Mouse (Mus musculus): ENCODE measurements around the gene Ifnab.

Ifnab gene

DNA sequence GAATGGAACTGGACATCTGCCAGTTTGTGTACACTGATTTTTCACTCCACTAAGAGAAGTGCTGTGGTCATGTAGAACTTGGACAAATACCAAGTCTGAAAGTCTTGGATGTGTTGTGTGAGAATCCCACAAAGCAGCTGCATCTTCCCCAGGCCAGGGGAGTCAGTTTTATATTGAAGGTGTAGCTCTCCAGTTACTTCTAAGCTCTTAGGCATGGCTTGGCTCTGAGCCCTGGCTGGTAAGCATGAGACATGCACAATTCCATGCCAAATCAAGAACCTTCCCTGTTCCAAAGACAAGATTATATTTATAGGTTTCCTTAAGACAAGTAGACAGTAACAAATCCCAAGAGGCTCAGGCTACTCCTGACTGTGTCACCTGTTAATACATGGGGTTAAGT, 23.9 kb upstream of the Ifnab start:
- peaks cover 14% of the 10 kb centered on the region for H3K36me3 ChIP-seq (ENCODE audit: insufficient read depth, low read length)
- TF ChIP-seq CTCF (conservative IDR thresholded peaks at IDR 0.05; ENCODE audit: low read length) = no peak
- TF ChIP-seq POU5F1 (IDR thresholded peaks at IDR 0.05; ENCODE audit: borderline replicate concordance, low read length) = no peak
- no peak for TF ChIP-seq NANOG (IDR thresholded peaks at IDR 0.05; ENCODE audit: borderline replicate concordance, low read length)
- H3K9me3 ChIP-seq (ENCODE audit: low read length) = peaks cover 24% of the 10 kb centered on the region
- H3K4me1 ChIP-seq (replicated peaks; ENCODE audit: low read depth, low read length) = no peaks in the 10 kb centered on the region
- H3K4me3 ChIP-seq (replicated peaks; ENCODE audit: low read length) = no peak overlapping the region
- no peaks in the 10 kb centered on the region for H3K27me3 ChIP-seq (ENCODE audit: insufficient read depth, low read length)

DNA sequence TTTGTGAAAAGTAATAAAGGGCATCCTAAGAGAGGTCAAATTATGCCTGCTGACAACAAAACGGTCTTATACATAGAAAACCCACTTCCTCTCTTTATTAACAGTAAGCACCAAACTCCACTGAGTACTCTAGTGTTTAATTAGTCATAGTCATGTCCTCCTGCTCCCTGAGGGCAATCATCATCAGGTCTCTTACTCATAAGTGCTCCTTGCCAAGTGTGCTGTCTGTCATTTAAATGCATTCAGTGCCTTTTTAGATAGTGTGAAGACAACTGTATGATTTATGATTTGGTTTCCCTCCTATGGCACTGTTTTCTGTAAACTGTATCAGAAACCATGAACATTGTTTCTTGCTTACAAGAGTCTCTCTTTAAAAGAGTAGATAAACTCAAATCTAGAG, 23.1 kb upstream of the Ifnab start:
- Histone ChIP-seq H3K4me3 (replicated peaks; ENCODE audit: low read length) (no peak overlapping the region), H3K4me1 (replicated peaks; ENCODE audit: low read depth, low read length) (no peaks in the 10 kb centered on the region), H3K9me3 (ENCODE audit: low read length) (peaks cover 18% of the 10 kb centered on the region), H3K27me3 (ENCODE audit: insufficient read depth, low read length) (no peaks in the 10 kb centered on the region), H3K36me3 (ENCODE audit: insufficient read depth, low read length) (peaks cover 12% of the 10 kb centered on the region)
- TF ChIP-seq NANOG (IDR thresholded peaks at IDR 0.05; ENCODE audit: borderline replicate concordance, low read length) (no peak), POU5F1 (IDR thresholded peaks at IDR 0.05; ENCODE audit: borderline replicate concordance, low read length) (no peak), CTCF (conservative IDR thresholded peaks at IDR 0.05; ENCODE audit: low read length) (no peak)

DNA sequence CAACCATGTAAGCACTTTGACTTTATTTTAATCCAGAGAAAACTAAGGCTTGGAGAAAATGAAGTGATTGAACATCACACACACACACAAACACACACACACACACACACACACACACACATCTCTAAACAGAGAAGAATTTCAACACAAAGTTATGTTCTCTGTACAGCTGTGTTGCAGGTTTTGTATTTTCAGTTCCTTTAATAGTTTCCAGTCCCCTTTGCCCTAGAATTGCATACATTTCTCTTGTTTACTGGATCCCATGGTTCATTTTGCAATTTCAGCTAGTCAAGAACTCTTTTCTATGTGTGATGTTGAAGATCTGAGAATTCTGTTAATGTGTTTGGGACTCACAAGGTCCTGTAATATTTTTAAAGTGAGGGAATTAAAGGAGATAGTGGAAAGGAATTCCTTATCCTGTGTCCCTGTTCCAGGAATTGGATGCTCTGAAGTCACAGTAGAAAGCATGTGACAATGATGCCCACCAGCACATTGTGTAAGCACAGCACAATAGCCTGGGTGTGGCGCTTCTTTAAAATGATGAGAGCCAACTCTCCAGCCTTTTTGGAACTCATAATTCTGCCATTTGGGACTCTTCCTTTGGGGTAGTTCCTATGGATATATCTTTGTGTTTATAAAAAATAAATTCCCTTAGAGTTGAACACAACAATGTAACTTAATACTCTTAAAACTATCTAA, 16.1 kb upstream of the Ifnab start:
- no peaks in the 10 kb centered on the region for H3K9me3 ChIP-seq (ENCODE audit: low read length)
- H3K4me3 ChIP-seq (replicated peaks; ENCODE audit: low read length) = no peak overlapping the region
- no peak for TF ChIP-seq NANOG (IDR thresholded peaks at IDR 0.05; ENCODE audit: borderline replicate concordance, low read length)
- no peak for TF ChIP-seq CTCF (conservative IDR thresholded peaks at IDR 0.05; ENCODE audit: low read length)
- no peak for TF ChIP-seq POU5F1 (IDR thresholded peaks at IDR 0.05; ENCODE audit: borderline replicate concordance, low read length)
- no peaks in the 10 kb centered on the region for H3K27me3 ChIP-seq (ENCODE audit: insufficient read depth, low read length)
- no peaks in the 10 kb centered on the region for H3K36me3 ChIP-seq (ENCODE audit: insufficient read depth, low read length)
- H3K4me1 ChIP-seq (replicated peaks; ENCODE audit: low read depth, low read length) = peaks cover 8% of the 10 kb centered on the region; the same call in 1 of the 2 replicates

DNA sequence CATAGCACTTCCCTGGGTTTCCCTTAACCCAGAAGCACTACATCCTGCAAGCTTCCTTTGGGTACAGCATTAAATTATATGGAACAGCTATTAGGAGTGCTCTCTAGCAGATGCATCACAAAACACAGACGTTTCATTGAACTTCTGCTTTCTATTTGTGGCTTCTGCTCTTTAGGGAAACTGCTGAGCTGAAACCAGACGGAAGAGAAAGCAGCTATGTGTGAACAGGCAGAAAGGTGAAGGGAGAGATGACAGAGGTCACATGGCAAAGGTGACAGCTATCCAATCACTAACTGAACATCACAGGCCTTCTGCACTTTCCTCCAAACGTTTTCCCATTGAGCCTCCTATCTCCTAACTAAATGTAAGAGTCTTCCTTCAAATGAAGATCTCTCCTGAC, 14.8 kb upstream of the Ifnab start:
- H3K27me3 ChIP-seq (ENCODE audit: insufficient read depth, low read length) = no peaks in the 10 kb centered on the region
- no peaks in the 10 kb centered on the region for H3K36me3 ChIP-seq (ENCODE audit: insufficient read depth, low read length)
- peaks cover 8% of the 10 kb centered on the region; the same call in 1 of the 2 replicates for H3K4me1 ChIP-seq (replicated peaks; ENCODE audit: low read depth, low read length)
- no peak overlapping the region for H3K4me3 ChIP-seq (replicated peaks; ENCODE audit: low read length)
- TF ChIP-seq POU5F1 (IDR thresholded peaks at IDR 0.05; ENCODE audit: borderline replicate concordance, low read length) (no peak), CTCF (conservative IDR thresholded peaks at IDR 0.05; ENCODE audit: low read length) (no peak), NANOG (IDR thresholded peaks at IDR 0.05; ENCODE audit: borderline replicate concordance, low read length) (no peak)
- H3K9me3 ChIP-seq (ENCODE audit: low read length) = no peaks in the 10 kb centered on the region

DNA sequence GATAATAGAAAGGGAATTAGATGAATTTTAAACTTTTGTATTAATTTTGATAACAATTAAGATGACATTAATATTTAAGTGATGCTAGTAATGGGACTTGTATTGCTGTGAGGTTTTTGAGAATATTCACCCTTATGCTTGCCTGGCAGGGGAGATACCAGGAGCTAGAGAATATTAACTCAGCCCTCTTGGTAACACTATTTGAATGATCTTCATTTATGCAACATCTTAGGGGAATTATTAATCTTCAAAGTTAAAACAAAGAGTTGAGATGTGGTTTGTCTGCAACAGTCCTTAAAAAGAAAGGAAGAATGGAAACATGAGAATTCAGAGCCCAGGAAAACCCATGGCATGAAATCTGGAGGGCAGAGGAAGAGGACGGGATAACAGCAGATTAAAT, 8.1 kb upstream of the Ifnab start:
- Histone ChIP-seq H3K27me3 (ENCODE audit: insufficient read depth, low read length) (no peaks in the 10 kb centered on the region), H3K9me3 (ENCODE audit: low read length) (no peaks in the 10 kb centered on the region), H3K4me3 (replicated peaks; ENCODE audit: low read length) (no peak overlapping the region), H3K36me3 (ENCODE audit: insufficient read depth, low read length) (no peaks in the 10 kb centered on the region), H3K4me1 (replicated peaks; ENCODE audit: low read depth, low read length) (peaks cover 5% of the 10 kb centered on the region; the same call in 1 of the 2 replicates)
- TF ChIP-seq POU5F1 (IDR thresholded peaks at IDR 0.05; ENCODE audit: borderline replicate concordance, low read length) (no peak), NANOG (IDR thresholded peaks at IDR 0.05; ENCODE audit: borderline replicate concordance, low read length) (no peak), CTCF (conservative IDR thresholded peaks at IDR 0.05; ENCODE audit: low read length) (no peak)

DNA sequence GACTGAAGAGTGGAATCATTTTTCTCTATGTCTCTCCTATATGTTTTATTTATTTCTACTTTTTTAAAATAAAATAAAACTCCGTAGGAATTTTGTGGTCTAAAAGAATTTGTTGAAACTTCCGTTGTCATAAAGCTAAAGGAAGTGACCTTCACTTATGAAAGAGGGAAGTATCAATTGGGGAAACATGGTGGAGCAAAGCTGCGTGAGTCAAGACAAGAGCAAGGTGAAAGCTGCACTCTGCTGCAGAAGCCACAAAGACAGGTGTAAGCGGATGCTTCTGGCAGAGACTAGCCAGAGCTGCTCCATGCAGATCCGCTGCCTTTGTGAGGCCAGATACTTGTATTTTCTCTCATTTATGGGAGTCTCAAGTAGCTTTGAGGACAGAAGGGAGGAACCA, 7.6 kb upstream of the Ifnab start:
- Histone ChIP-seq H3K4me3 (replicated peaks; ENCODE audit: low read length) (no peak overlapping the region), H3K9me3 (ENCODE audit: low read length) (no peaks in the 10 kb centered on the region), H3K27me3 (ENCODE audit: insufficient read depth, low read length) (no peaks in the 10 kb centered on the region), H3K36me3 (ENCODE audit: insufficient read depth, low read length) (no peaks in the 10 kb centered on the region), H3K4me1 (replicated peaks; ENCODE audit: low read depth, low read length) (peaks cover 5% of the 10 kb centered on the region; the same call in 1 of the 2 replicates)
- TF ChIP-seq POU5F1 (IDR thresholded peaks at IDR 0.05; ENCODE audit: borderline replicate concordance, low read length) (no peak), CTCF (conservative IDR thresholded peaks at IDR 0.05; ENCODE audit: low read length) (no peak), NANOG (IDR thresholded peaks at IDR 0.05; ENCODE audit: borderline replicate concordance, low read length) (no peak)

DNA sequence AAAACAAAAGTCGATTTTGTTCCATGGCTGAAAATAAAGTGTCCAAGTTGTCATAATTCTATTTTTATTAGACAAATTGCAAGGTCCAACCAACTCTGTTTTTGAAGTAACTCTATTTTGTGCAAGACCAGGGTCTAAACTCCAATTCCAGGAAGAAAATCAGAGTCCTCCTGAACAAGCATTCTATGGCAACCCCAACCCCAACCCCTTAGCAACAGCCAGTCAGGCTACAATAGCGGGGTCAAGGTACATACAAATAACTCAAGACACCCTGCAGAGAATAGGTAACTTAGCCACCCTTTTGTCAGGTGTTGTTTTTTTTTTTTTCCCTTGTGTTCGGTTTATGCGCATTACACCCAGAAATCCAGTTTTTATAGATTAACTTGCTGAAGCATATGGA, 6.6 kb upstream of the Ifnab start:
- H3K27me3 ChIP-seq (ENCODE audit: insufficient read depth, low read length) = no peaks in the 10 kb centered on the region
- H3K4me1 ChIP-seq (replicated peaks; ENCODE audit: low read depth, low read length) = peaks cover 5% of the 10 kb centered on the region; the same call in 1 of the 2 replicates
- H3K36me3 ChIP-seq (ENCODE audit: insufficient read depth, low read length) = no peaks in the 10 kb centered on the region
- H3K9me3 ChIP-seq (ENCODE audit: low read length) = no peaks in the 10 kb centered on the region
- TF ChIP-seq POU5F1 (IDR thresholded peaks at IDR 0.05; ENCODE audit: borderline replicate concordance, low read length) (no peak), NANOG (IDR thresholded peaks at IDR 0.05; ENCODE audit: borderline replicate concordance, low read length) (no peak), CTCF (conservative IDR thresholded peaks at IDR 0.05; ENCODE audit: low read length) (no peak)
- H3K4me3 ChIP-seq (replicated peaks; ENCODE audit: low read length) = no peak overlapping the region

DNA sequence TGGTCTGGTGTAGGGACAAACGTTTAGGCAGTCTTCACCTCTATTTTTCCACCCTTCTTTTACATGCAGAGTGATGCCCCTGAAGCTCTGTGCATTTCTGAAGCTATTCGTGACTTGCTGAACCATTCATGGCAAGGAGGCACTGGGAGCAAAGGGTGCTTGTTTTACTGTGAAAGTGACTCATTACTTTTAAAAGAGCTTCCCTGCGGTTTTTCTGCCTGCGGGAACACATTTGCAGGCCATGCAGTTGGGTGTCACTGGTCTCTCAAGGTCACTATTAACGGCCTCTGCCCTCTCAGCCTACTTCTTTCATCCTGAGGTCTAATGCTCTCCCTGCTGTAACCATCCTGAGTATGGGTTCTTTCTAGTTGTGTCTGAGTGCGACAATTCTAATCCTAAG, 5.9 kb upstream of the Ifnab start:
- Histone ChIP-seq H3K4me3 (replicated peaks; ENCODE audit: low read length) (no peak overlapping the region), H3K27me3 (ENCODE audit: insufficient read depth, low read length) (no peaks in the 10 kb centered on the region), H3K9me3 (ENCODE audit: low read length) (no peaks in the 10 kb centered on the region), H3K36me3 (ENCODE audit: insufficient read depth, low read length) (no peaks in the 10 kb centered on the region), H3K4me1 (replicated peaks; ENCODE audit: low read depth, low read length) (no peaks in the 10 kb centered on the region)
- TF ChIP-seq CTCF (conservative IDR thresholded peaks at IDR 0.05; ENCODE audit: low read length) (no peak), NANOG (IDR thresholded peaks at IDR 0.05; ENCODE audit: borderline replicate concordance, low read length) (no peak), POU5F1 (IDR thresholded peaks at IDR 0.05; ENCODE audit: borderline replicate concordance, low read length) (no peak)
